Mouse (Mus musculus) heart, embryonic 15.5 days (tissue): ENCODE measurements around the gene Pcnt. TPM values are rescaled to one million over a fixed set of nuclear protein-coding genes. Genes with fewer than 3 reads are reported as not detected.

Source experiments
- ATAC-seq: fragments of 200-750 bp; cut with Nextera tagmentation; replicated peaks from 2 replicates; pipeline ENCODE4 v1.8.0; 2017; ENCODE audit warnings: low read depth, moderate TSS enrichment; ENCODE audit not compliant: insufficient number of reproducible peaks, insufficient read depth, low FRiP score
- H3K27ac ChIP-seq: fragments of 300-500 bp; sonication (generic); 2 replicates; pipeline ENCODE4 v1.5.1; 2015; ENCODE audit warnings: mild to moderate bottlenecking, inconsistent platforms
- H3K27me3 ChIP-seq: fragments of 300-500 bp; sonication (generic); 2 replicates; pipeline ENCODE4 v1.6.1; 2015; ENCODE audit warnings: inconsistent platforms
- H3K36me3 ChIP-seq: fragments of 300-500 bp; sonication (generic); 2 replicates; pipeline ENCODE4 v1.6.1; 2015; ENCODE audit warnings: mild to moderate bottlenecking, inconsistent platforms
- H3K4me1 ChIP-seq: fragments of 300-500 bp; sonication (generic); replicated peaks from 2 replicates; pipeline ENCODE4 v1.6.1; 2015; ENCODE audit warnings: inconsistent platforms
- H3K4me2 ChIP-seq: fragments of 300-500 bp; sonication (generic); 2 replicates; pipeline ENCODE4 v1.6.1; 2015; ENCODE audit warnings: inconsistent platforms, mild to moderate bottlenecking, moderate library complexity
- H3K4me3 ChIP-seq: fragments of 300-500 bp; sonication (generic); 2 replicates; pipeline ENCODE4 v1.5.1; 2015; ENCODE audit warnings: mild to moderate bottlenecking, inconsistent platforms
- H3K9ac ChIP-seq: fragments of 300-500 bp; sonication (generic); 2 replicates; pipeline ENCODE4 v1.6.1; 2015; ENCODE audit warnings: mild to moderate bottlenecking, inconsistent platforms
- H3K9me3 ChIP-seq: fragments of 300-500 bp; sonication (generic); replicated peaks from 2 replicates; pipeline ENCODE4 v1.6.1; 2016; ENCODE audit warnings: inconsistent platforms
- WGBS: fragments of 180-500 bp; shearing (Covaris S2); methylation state at CpG from one replicate; pipeline ENCODE4 v1.1.7; 2015; ENCODE audit warnings: mixed read lengths; 5-methylcytosine and 5-hydroxymethylcytosine counted together
- polyA plus RNA-seq: library from polyadenylated mRNA; unstranded; fragments of >200 nt; fragmentation: Nextera tagmentation; extraction: Ambion mirVana; gene quantifications from 2 replicates; pipeline ENCODE4 v1.2.1, GENCODE M21; 2015

Pcnt gene
- polyA plus RNA-seq, 1 experiment from 2014 or later, result 9.9 TPM

DNA sequence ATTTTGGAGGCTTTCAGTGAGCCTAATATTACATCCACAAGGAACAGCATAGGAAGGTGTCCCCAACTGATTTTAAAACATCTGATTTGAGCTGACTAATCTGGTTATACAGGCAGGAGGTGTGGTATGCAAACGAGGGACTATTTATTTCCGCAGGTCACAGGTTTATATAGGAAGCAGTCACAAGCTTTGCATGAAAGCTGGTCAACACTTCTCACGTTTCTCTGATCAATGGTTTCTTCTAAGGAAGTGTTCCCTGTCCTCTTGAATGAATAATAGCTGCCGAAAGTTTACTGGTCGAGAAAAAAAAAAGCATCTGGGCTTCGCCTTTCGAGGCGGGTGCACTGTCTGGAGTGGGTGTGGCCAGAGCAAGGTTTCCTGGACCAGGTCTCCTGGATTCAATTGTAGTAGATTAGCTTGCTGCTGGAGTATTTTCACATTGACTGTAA lies 96.5 kb downstream of the Pcnt start:
- Histone ChIP-seq H3K4me1 (peaks cover 20% of the 10 kb centered on the region), H3K4me2 (peak overlapping the region; percentile 86), H3K27me3 (no peaks in the 10 kb centered on the region), H3K9me3 (no peaks in the 10 kb centered on the region), H3K36me3 (peaks cover 16% of the 10 kb centered on the region), H3K9ac (peak overlapping the region; percentile 65), H3K4me3 (peak overlapping the region; percentile 90), H3K27ac (peak overlapping the region; percentile 88)
- WGBS, result 9% methylated on average over 8 of the region's 8 CpGs
- no peak for ATAC-seq

- no peaks in the 10 kb centered on the region for H3K9me3 ChIP-seq
- peak overlapping the region; percentile 88 for H3K27ac ChIP-seq
- no peak for ATAC-seq
- 4% methylated on average over 12 of the region's 12 CpGs for WGBS
- H3K4me1 ChIP-seq, result peaks cover 20% of the 10 kb centered on the region
- peaks cover 12% of the 10 kb centered on the region; the same call in 1 of the 2 replicates for H3K36me3 ChIP-seq
- peak overlapping the region; percentile 65 for H3K9ac ChIP-seq
- peak overlapping the region; percentile 86 for H3K4me2 ChIP-seq
- peak overlapping the region; percentile 90 for H3K4me3 ChIP-seq
- no peaks in the 10 kb centered on the region for H3K27me3 ChIP-seq
These were observed 97.1 kb downstream of the Pcnt start for GRCm38 (mm10) chr10:76345540-76345902.

- peak within 1 kb of the TSS; percentile 88 for H3K27ac ChIP-seq
- peaks cover 6% of the 10 kb centered on the region; the same call in 1 of the 2 replicates for H3K36me3 ChIP-seq
- peak within 1 kb of the TSS; percentile 90 for H3K4me3 ChIP-seq
- under 1% methylated on average over 89 of the region's 94 CpGs for WGBS
- H3K4me1 ChIP-seq, result peaks cover 20% of the 10 kb centered on the region
- H3K9me3 ChIP-seq, result no peaks in the 10 kb centered on the region
- H3K27me3 ChIP-seq, result no peaks in the 10 kb centered on the region
- ATAC-seq, result peak; percentile 95
- peak within 1 kb of the TSS; percentile 86 for H3K4me2 ChIP-seq
- peak within 1 kb of the TSS; percentile 91 for H3K9ac ChIP-seq
These were observed 97.7 kb downstream of the Pcnt start, which contains the start of gene Dip2a for GRCm38 (mm10) chr10:76344711-76345539. Gene Dip2a (minus strand): TSS chr10:76345291.

- no peak overlapping the region for H3K27ac ChIP-seq
- H3K4me1 ChIP-seq, result peaks cover 11% of the 10 kb centered on the region
- H3K9ac ChIP-seq, result no peak overlapping the region
- no peak overlapping the region for H3K4me3 ChIP-seq
- no peaks in the 10 kb centered on the region for H3K36me3 ChIP-seq
- no peaks in the 10 kb centered on the region for H3K27me3 ChIP-seq
- WGBS, result 34% methylated on average over 4 of the region's 4 CpGs
- H3K9me3 ChIP-seq, result no peaks in the 10 kb centered on the region
- ATAC-seq, result no peak
- H3K4me2 ChIP-seq, result no peak overlapping the region
These were observed 108.2 kb downstream of the Pcnt start for GRCm38 (mm10) chr10:76334350-76334749.

DNA sequence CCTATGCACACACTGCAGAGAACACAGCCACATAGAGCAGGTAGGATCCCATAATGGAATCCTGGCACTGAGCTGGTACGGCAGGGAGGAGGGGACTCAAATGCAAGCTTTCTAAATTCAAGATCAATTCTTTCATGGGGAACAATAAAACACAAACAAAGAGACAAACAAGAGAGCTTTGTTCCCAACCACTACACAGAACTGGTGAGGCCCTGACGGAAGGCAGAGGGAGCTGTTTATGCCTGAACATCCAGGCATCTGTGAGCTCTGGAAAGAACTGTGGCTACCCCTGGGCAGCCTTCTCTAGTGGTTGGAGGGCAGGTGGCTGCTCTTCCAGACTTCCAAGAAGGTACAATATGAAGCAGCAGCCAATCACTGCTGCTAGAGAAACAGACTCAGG lies 110.5 kb downstream of the Pcnt start:
- ATAC-seq, result no peak
- WGBS, result 76% methylated on average over 2 of the region's 2 CpGs
- H3K27me3 ChIP-seq, result no peaks in the 10 kb centered on the region
- H3K27ac ChIP-seq, result no peak overlapping the region
- no peaks in the 10 kb centered on the region for H3K36me3 ChIP-seq
- H3K4me3 ChIP-seq, result no peak overlapping the region
- peaks cover 16% of the 10 kb centered on the region for H3K4me1 ChIP-seq
- no peaks in the 10 kb centered on the region for H3K9me3 ChIP-seq
- no peak overlapping the region for H3K4me2 ChIP-seq
- H3K9ac ChIP-seq, result no peak overlapping the region

- Histone ChIP-seq H3K4me1 (peaks cover 11% of the 10 kb centered on the region), H3K27ac (no peak overlapping the region), H3K4me3 (no peak overlapping the region), H3K4me2 (no peak overlapping the region), H3K9ac (no peak overlapping the region), H3K9me3 (no peaks in the 10 kb centered on the region), H3K27me3 (no peaks in the 10 kb centered on the region), H3K36me3 (no peaks in the 10 kb centered on the region)
- ATAC-seq, result no peak
- WGBS, result 58% methylated on average over 4 of the region's 4 CpGs
These were observed 113.5 kb downstream of the Pcnt start for GRCm38 (mm10) chr10:76329093-76329492.

- no peaks in the 10 kb centered on the region for H3K9me3 ChIP-seq
- WGBS, result 76% methylated on average over 3 of the region's 3 CpGs
- peaks cover 11% of the 10 kb centered on the region for H3K4me1 ChIP-seq
- H3K4me2 ChIP-seq, result no peak overlapping the region
- ATAC-seq, result no peak
- H3K4me3 ChIP-seq, result no peak overlapping the region
- no peak overlapping the region for H3K27ac ChIP-seq
- H3K27me3 ChIP-seq, result no peaks in the 10 kb centered on the region
- no peak overlapping the region for H3K9ac ChIP-seq
- no peaks in the 10 kb centered on the region for H3K36me3 ChIP-seq
These were observed 114.0 kb downstream of the Pcnt start for GRCm38 (mm10) chr10:76328574-76328973.

GRCm38 (mm10) chr10:76326304-76327006 lies 116.1 kb downstream of the Pcnt start:
- no peak for ATAC-seq
- Histone ChIP-seq H3K9me3 (no peaks in the 10 kb centered on the region), H3K4me3 (no peak overlapping the region), H3K36me3 (no peaks in the 10 kb centered on the region), H3K27ac (no peak overlapping the region), H3K4me2 (no peak overlapping the region), H3K9ac (no peak overlapping the region), H3K4me1 (peaks cover 11% of the 10 kb centered on the region), H3K27me3 (no peaks in the 10 kb centered on the region)
- 82% methylated on average over 6 of the region's 6 CpGs for WGBS

GRCm38 (mm10) chr10:76317623-76318022 lies 125.0 kb downstream of the Pcnt start:
- Histone ChIP-seq H3K9ac (no peak overlapping the region), H3K27ac (no peak overlapping the region)
- no peak for ATAC-seq

GRCm38 (mm10) chr10:76316194-76316593 lies 126.4 kb downstream of the Pcnt start:
- no peak overlapping the region for H3K4me3 ChIP-seq
- H3K36me3 ChIP-seq, result peaks cover 42% of the 10 kb centered on the region
- ATAC-seq, result no peak
- H3K9ac ChIP-seq, result no peak overlapping the region
- WGBS, result 56% methylated on average over 7 of the region's 7 CpGs
- H3K27me3 ChIP-seq, result no peaks in the 10 kb centered on the region
- H3K4me2 ChIP-seq, result no peak overlapping the region
- no peak overlapping the region for H3K27ac ChIP-seq
- no peaks in the 10 kb centered on the region for H3K9me3 ChIP-seq
- 0 out of 2 replicates have a peak, but pooled peaks cover 4% of the 10 kb centered on the region for H3K4me1 ChIP-seq

More at GRCm38 (mm10) chr10:76317623-76318022, 125.0 kb downstream of the Pcnt start:
- H3K4me2 ChIP-seq, result no peak overlapping the region
- no peak overlapping the region for H3K4me3 ChIP-seq
- H3K36me3 ChIP-seq, result peaks cover 37% of the 10 kb centered on the region
- 83% methylated on average over 12 of the region's 12 CpGs for WGBS
- no peaks in the 10 kb centered on the region for H3K27me3 ChIP-seq
- no peaks in the 10 kb centered on the region for H3K9me3 ChIP-seq
- H3K4me1 ChIP-seq, result 0 out of 2 replicates have a peak, but pooled peaks cover 4% of the 10 kb centered on the region

- peaks cover 39% of the 10 kb centered on the region for H3K36me3 ChIP-seq
- H3K4me3 ChIP-seq, result no peak overlapping the region
- no peak overlapping the region for H3K9ac ChIP-seq
- no peaks in the 10 kb centered on the region for H3K9me3 ChIP-seq
- H3K27ac ChIP-seq, result no peak overlapping the region
- H3K27me3 ChIP-seq, result no peaks in the 10 kb centered on the region
- H3K4me1 ChIP-seq, result no peaks in the 10 kb centered on the region
- no peak for ATAC-seq
- no peak overlapping the region for H3K4me2 ChIP-seq
- WGBS, result 82% methylated on average over 9 of the region's 9 CpGs
These were observed 135.8 kb downstream of the Pcnt start for GRCm38 (mm10) chr10:76306738-76307137.
